In the genomic region with DNA sequence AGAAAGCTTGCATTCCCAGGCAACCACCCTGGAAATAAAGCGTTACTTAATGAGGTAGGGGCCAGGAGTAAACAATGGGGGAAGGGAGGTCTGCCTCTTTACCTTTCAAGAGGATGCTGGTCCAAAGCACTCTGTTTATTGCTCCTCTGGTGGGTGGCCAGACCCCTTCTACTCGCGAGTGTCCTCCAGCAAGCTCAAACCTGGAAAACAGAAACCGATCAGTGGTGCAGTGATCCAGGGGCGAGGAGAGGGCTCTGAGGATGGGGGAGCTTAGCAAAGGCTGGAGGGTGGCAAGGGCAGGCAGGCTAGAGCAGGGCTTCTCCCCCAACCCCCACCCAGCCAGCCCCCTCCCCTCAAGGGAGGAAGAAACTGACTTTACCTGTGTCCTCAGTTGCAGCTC, we compare ENCODE assay signal across 8 mouse cellular contexts. TPM values are rescaled to one million over a fixed set of nuclear protein-coding genes. Genes with fewer than 3 reads are reported as not detected.
DNase-seq lines count a peak whose midpoint lies in the region; ATAC-seq lines count a peak whose summit lies in the region.

No protein-coding gene starts in this region.

- H3K4me2 ChIP-seq in hindbrain, embryonic 16.5 days (ENCODE audit: low read length), result peak overlapping the region; percentile 79
- H3K4me2 ChIP-seq in midbrain, embryonic 15.5 days, result peak overlapping the region; percentile 87

- H3K9ac ChIP-seq in hindbrain, embryonic 16.5 days (ENCODE audit: low read depth, low read length), result peak overlapping the region; percentile 88
- peak overlapping the region; percentile 67 for H3K9ac ChIP-seq in midbrain, embryonic 15.5 days

- H3K9me3 ChIP-seq in hindbrain, embryonic 16.5 days (ENCODE audit: control insufficient read depth, low read length), result no peaks in the 10 kb centered on the region
- H3K9me3 ChIP-seq in midbrain, embryonic 15.5 days, result no peaks in the 10 kb centered on the region

- H3K27me3 ChIP-seq in hindbrain, embryonic 16.5 days (replicated peaks; ENCODE audit: control insufficient read depth, insufficient read depth, low read length), result no peaks in the 10 kb centered on the region
- H3K27me3 ChIP-seq in midbrain, embryonic 15.5 days (replicated peaks), result no peaks in the 10 kb centered on the region

- no peak; the same call in 1 of the 2 replicates for ATAC-seq in hindbrain, embryonic 16.5 days
- no peak; the same call in 1 of the 2 replicates for ATAC-seq in midbrain, embryonic 15.5 days (replicated peaks)

- H3K4me3 ChIP-seq in hindbrain, embryonic 16.5 days (ENCODE audit: low read length), result peak overlapping the region; percentile 91
- peak overlapping the region; percentile 78 for H3K4me3 ChIP-seq in midbrain, embryonic 15.5 days

- H3K27ac ChIP-seq in hindbrain, embryonic 16.5 days (ENCODE audit: low read depth, low read length), result peak overlapping the region; percentile 75
- no peak overlapping the region for H3K27ac ChIP-seq in midbrain, embryonic 15.5 days

- H3K36me3 ChIP-seq in hindbrain, embryonic 16.5 days (ENCODE audit: control insufficient read depth, insufficient read depth, low read length), result no peaks in the 10 kb centered on the region; the same call in 1 of the 2 replicates
- H3K36me3 ChIP-seq in midbrain, embryonic 15.5 days (replicated peaks), result no peaks in the 10 kb centered on the region; the same call in 1 of the 2 replicates

- peaks cover 14% of the 10 kb centered on the region for H3K4me1 ChIP-seq in hindbrain, embryonic 16.5 days (ENCODE audit: control insufficient read depth, insufficient read depth, low read depth, low read length)
- H3K4me1 ChIP-seq in midbrain, embryonic 15.5 days, result peaks cover 19% of the 10 kb centered on the region

- WGBS in hindbrain, embryonic 16.5 days, result 1% methylated on average over 5 of the region's 5 CpGs
- 0% methylated on average over 5 of the region's 5 CpGs for WGBS in midbrain, embryonic 15.5 days

- DNase-seq in cerebellum, adult 8-10 months, result peak; percentile 19
- no peak for DNase-seq in cerebellum, adult 18-20 months
- peak; percentile 13 for DNase-seq in retina, embryonic 14.5 days (ENCODE audit: low spot score)
- no peak for DNase-seq in retina, postnatal 1 day
- DNase-seq in natural killer cell, adult 2 months (ENCODE audit: low spot score in 2 of 2), result no peak
- no peak for DNase-seq in kidney, postnatal 36 days

RNA-seq across cellular contexts. Expression of a gene that starts 0.7 kb away (rescaled TPM):
- 13.7 and 13.9 TPM in 2 replicates for polyA plus RNA-seq in hindbrain, embryonic 16.5 days (2015; fragmentation: Nextera tagmentation; extraction: Ambion mirVana)
- polyA plus RNA-seq in midbrain, embryonic 15.5 days (2015; fragmentation: Nextera tagmentation; extraction: Ambion mirVana), result 17.6 and 17.8 TPM in 2 replicates

RNA-seq across cellular contexts. Expression of a gene that starts 1.0 kb away (rescaled TPM):
- 16.2 and 18.8 TPM in 2 replicates for polyA plus RNA-seq in hindbrain, embryonic 16.5 days (2015; fragmentation: Nextera tagmentation; extraction: Ambion mirVana)
- 18.2 and 22.1 TPM in 2 replicates for polyA plus RNA-seq in midbrain, embryonic 15.5 days (2015; fragmentation: Nextera tagmentation; extraction: Ambion mirVana)

RNA-seq across cellular contexts. Expression of a gene that starts 54.6 kb away (rescaled TPM):
- polyA plus RNA-seq in hindbrain, embryonic 16.5 days (2015; fragmentation: Nextera tagmentation; extraction: Ambion mirVana), result 0.40 and 0.46 TPM in 2 replicates
- polyA plus RNA-seq in midbrain, embryonic 15.5 days (2015; fragmentation: Nextera tagmentation; extraction: Ambion mirVana), result 0.46 and 0.50 TPM in 2 replicates

Comparison
In these comparisons a context has a peak if more than half of its experiments do, and no peak if none do; other contexts are left out.
1. DNase-seq: peak in cerebellum, adult 8-10 months (single experiment) and retina, embryonic 14.5 days (single experiment); none in cerebellum, adult 18-20 months (0 of 2), retina, postnatal 1 day (single experiment), natural killer cell, adult 2 months (0 of 2) and kidney, postnatal 36 days (0 of 2).